Mouse (Mus musculus): ENCODE results near the gene Rsph9. TPM values are rescaled to one million over a fixed set of nuclear protein-coding genes. Genes with fewer than 3 reads are reported as not detected.

Rsph9 gene
- polyA plus RNA-seq (2015; fragmentation: Nextera tagmentation; extraction: Ambion mirVana) = 23.7 and 26.8 TPM in 2 replicates

GRCm38 (mm10) chr17:46143578-46144423 lies at the start of gene Rsph9:
Gene Rsph9 (minus strand): TSS chr17:46144216.
- ATAC-seq (ENCODE audit: low read depth) = peak; percentile 98
- H3K27ac ChIP-seq (ENCODE audit: low read length) = peak within 1 kb of the TSS; percentile 2; the same call in 1 of the 2 replicates
- H3K9ac ChIP-seq (ENCODE audit: low read length) = peak within 1 kb of the TSS; percentile 56
- H3K27me3 ChIP-seq (ENCODE audit: control insufficient read depth, insufficient read depth, low read depth, low read length) = no peaks in the 10 kb centered on the region
- peak within 1 kb of the TSS; percentile 87 for H3K4me2 ChIP-seq (ENCODE audit: low read depth, low read length)
- H3K4me1 ChIP-seq (replicated peaks; ENCODE audit: control insufficient read depth, insufficient read depth, low read length) = peaks cover 5% of the 10 kb centered on the region
- no peaks in the 10 kb centered on the region for H3K9me3 ChIP-seq (ENCODE audit: control insufficient read depth, low read length)
- 5% methylated on average over 37 of the region's 37 CpGs for WGBS
- peak within 1 kb of the TSS; percentile 56 for H3K4me3 ChIP-seq (ENCODE audit: low read length)
- peaks cover 19% of the 10 kb centered on the region for H3K36me3 ChIP-seq (ENCODE audit: control insufficient read depth, insufficient read depth, low read length)

DNA sequence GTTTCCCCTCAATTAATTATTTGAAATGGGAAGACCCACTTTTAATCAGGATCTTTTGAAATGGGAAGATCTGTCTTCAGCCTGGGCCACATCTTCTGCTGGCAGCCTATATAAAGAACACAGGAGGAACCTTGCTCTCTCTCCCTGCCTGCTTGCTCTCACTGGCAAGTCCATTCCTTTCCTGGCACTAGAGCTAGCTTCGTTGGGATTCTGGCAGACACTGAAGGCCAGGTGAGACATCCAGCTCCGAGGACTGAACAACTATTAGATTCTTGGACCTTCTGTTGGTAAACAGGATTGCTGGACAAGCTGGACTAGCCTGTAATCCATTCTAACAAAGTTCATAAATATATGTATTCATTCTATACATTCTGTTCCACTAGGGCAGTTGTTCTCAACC lies 44.8 kb upstream of the Rsph9 start:
- no peaks in the 10 kb centered on the region for H3K27me3 ChIP-seq (ENCODE audit: control insufficient read depth, insufficient read depth, low read depth, low read length)
- no peak overlapping the region for H3K9ac ChIP-seq (ENCODE audit: low read length)
- H3K4me1 ChIP-seq (replicated peaks; ENCODE audit: control insufficient read depth, insufficient read depth, low read length) = no peaks in the 10 kb centered on the region
- H3K4me2 ChIP-seq (ENCODE audit: low read depth, low read length) = no peak overlapping the region
- H3K4me3 ChIP-seq (ENCODE audit: low read length) = no peak overlapping the region
- H3K27ac ChIP-seq (ENCODE audit: low read length) = no peak overlapping the region
- WGBS = 90% methylated on average over 2 of the region's 2 CpGs
- H3K36me3 ChIP-seq (ENCODE audit: control insufficient read depth, insufficient read depth, low read length) = peaks cover 59% of the 10 kb centered on the region
- no peaks in the 10 kb centered on the region for H3K9me3 ChIP-seq (ENCODE audit: control insufficient read depth, low read length)
- no peak for ATAC-seq (ENCODE audit: low read depth)

GRCm38 (mm10) chr17:46182273-46182672 lies 38.3 kb upstream of the Rsph9 start:
- Histone ChIP-seq H3K9ac (ENCODE audit: low read length) (no peak overlapping the region), H3K4me3 (ENCODE audit: low read length) (no peak overlapping the region), H3K9me3 (ENCODE audit: control insufficient read depth, low read length) (no peaks in the 10 kb centered on the region), H3K27ac (ENCODE audit: low read length) (no peak overlapping the region), H3K36me3 (ENCODE audit: control insufficient read depth, insufficient read depth, low read length) (peaks cover 49% of the 10 kb centered on the region), H3K27me3 (ENCODE audit: control insufficient read depth, insufficient read depth, low read depth, low read length) (no peaks in the 10 kb centered on the region), H3K4me1 (replicated peaks; ENCODE audit: control insufficient read depth, insufficient read depth, low read length) (no peaks in the 10 kb centered on the region), H3K4me2 (ENCODE audit: low read depth, low read length) (no peak overlapping the region)
- 80% methylated on average over 4 of the region's 4 CpGs for WGBS
- ATAC-seq (ENCODE audit: low read depth) = no peak

- no peak for ATAC-seq (ENCODE audit: low read depth)
- no peaks in the 10 kb centered on the region for H3K27me3 ChIP-seq (ENCODE audit: control insufficient read depth, insufficient read depth, low read depth, low read length)
- H3K9ac ChIP-seq (ENCODE audit: low read length) = no peak overlapping the region
- H3K9me3 ChIP-seq (ENCODE audit: control insufficient read depth, low read length) = no peaks in the 10 kb centered on the region
- no peak overlapping the region for H3K27ac ChIP-seq (ENCODE audit: low read length)
- peaks cover 48% of the 10 kb centered on the region for H3K36me3 ChIP-seq (ENCODE audit: control insufficient read depth, insufficient read depth, low read length)
- no peaks in the 10 kb centered on the region for H3K4me1 ChIP-seq (replicated peaks; ENCODE audit: control insufficient read depth, insufficient read depth, low read length)
- WGBS = 64% methylated on average over 3 of the region's 3 CpGs
- H3K4me3 ChIP-seq (ENCODE audit: low read length) = no peak overlapping the region
- H3K4me2 ChIP-seq (ENCODE audit: low read depth, low read length) = no peak overlapping the region
These were observed 26.5 kb upstream of the Rsph9 start for GRCm38 (mm10) chr17:46170538-46170937.

DNA sequence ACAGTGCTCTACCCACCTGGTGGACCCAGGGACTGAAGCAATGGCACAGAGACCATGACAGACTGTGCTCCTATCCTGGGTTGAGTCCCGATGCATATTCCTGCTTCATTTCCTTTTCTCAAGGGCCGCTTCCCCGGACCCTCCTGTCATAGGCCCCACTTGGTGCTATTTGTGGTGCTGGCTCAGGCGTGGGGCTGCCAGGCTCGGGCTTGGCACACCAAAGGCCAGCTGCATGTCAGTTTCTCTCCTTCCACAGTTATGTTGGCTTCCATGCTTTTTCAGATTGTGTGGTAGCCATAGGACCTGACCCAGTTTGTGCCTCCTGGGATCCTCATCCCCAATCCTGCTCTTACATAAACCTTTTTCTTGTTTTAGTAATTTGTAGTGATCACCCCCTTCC lies 24.8 kb upstream of the Rsph9 start:
- Histone ChIP-seq H3K36me3 (ENCODE audit: control insufficient read depth, insufficient read depth, low read length) (peaks cover 59% of the 10 kb centered on the region), H3K4me3 (ENCODE audit: low read length) (no peak overlapping the region), H3K4me1 (replicated peaks; ENCODE audit: control insufficient read depth, insufficient read depth, low read length) (no peaks in the 10 kb centered on the region), H3K9ac (ENCODE audit: low read length) (no peak overlapping the region), H3K4me2 (ENCODE audit: low read depth, low read length) (no peak overlapping the region), H3K27me3 (ENCODE audit: control insufficient read depth, insufficient read depth, low read depth, low read length) (no peaks in the 10 kb centered on the region), H3K27ac (ENCODE audit: low read length) (no peak overlapping the region), H3K9me3 (ENCODE audit: control insufficient read depth, low read length) (no peaks in the 10 kb centered on the region)
- ATAC-seq (ENCODE audit: low read depth) = no peak
- 91% methylated on average over 5 of the region's 5 CpGs for WGBS

- Histone ChIP-seq H3K4me3 (ENCODE audit: low read length) (no peak overlapping the region), H3K4me1 (replicated peaks; ENCODE audit: control insufficient read depth, insufficient read depth, low read length) (no peaks in the 10 kb centered on the region; the same call in 1 of the 2 replicates), H3K27ac (ENCODE audit: low read length) (no peak overlapping the region), H3K9ac (ENCODE audit: low read length) (no peak overlapping the region), H3K27me3 (ENCODE audit: control insufficient read depth, insufficient read depth, low read depth, low read length) (no peaks in the 10 kb centered on the region), H3K9me3 (ENCODE audit: control insufficient read depth, low read length) (no peaks in the 10 kb centered on the region), H3K36me3 (ENCODE audit: control insufficient read depth, insufficient read depth, low read length) (peaks cover 59% of the 10 kb centered on the region), H3K4me2 (ENCODE audit: low read depth, low read length) (no peak overlapping the region)
- WGBS = 33% methylated on average over 5 of the region's 5 CpGs
- ATAC-seq (ENCODE audit: low read depth) = no peak
These were observed 24.3 kb upstream of the Rsph9 start for GRCm38 (mm10) chr17:46168318-46168717.

DNA sequence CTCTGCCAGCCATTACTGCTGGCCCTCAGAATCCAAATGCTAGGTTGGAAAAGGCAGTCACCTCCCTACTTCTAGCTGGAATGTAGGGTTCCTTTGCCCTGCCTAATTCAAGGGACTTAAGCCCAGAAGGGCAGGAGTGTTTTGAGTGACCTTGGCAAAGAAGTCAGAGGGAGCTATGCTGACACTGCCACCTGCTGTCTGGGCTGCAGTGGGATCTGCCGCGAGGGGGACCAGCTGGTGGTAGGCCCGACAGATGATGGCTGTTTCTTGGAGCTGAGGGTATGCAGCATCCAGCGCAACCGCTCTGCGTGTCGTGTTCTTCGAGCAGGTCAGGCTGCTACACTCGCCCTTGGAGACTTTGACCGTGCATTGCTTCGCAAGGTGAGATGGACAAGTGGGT lies 23.0 kb upstream of the Rsph9 start:
- no peak for ATAC-seq (ENCODE audit: low read depth)
- H3K9me3 ChIP-seq (ENCODE audit: control insufficient read depth, low read length) = no peaks in the 10 kb centered on the region
- H3K4me2 ChIP-seq (ENCODE audit: low read depth, low read length) = no peak overlapping the region
- H3K27ac ChIP-seq (ENCODE audit: low read length) = no peak overlapping the region
- H3K4me3 ChIP-seq (ENCODE audit: low read length) = no peak overlapping the region
- peaks cover 13% of the 10 kb centered on the region for H3K4me1 ChIP-seq (replicated peaks; ENCODE audit: control insufficient read depth, insufficient read depth, low read length)
- WGBS = 77% methylated on average over 11 of the region's 11 CpGs
- no peaks in the 10 kb centered on the region for H3K27me3 ChIP-seq (ENCODE audit: control insufficient read depth, insufficient read depth, low read depth, low read length)
- H3K36me3 ChIP-seq (ENCODE audit: control insufficient read depth, insufficient read depth, low read length) = peaks cover 52% of the 10 kb centered on the region
- H3K9ac ChIP-seq (ENCODE audit: low read length) = no peak overlapping the region

GRCm38 (mm10) chr17:46166270-46166669 lies 22.3 kb upstream of the Rsph9 start:
- Histone ChIP-seq H3K27me3 (ENCODE audit: control insufficient read depth, insufficient read depth, low read depth, low read length) (no peaks in the 10 kb centered on the region), H3K9me3 (ENCODE audit: control insufficient read depth, low read length) (no peaks in the 10 kb centered on the region), H3K4me2 (ENCODE audit: low read depth, low read length) (no peak overlapping the region), H3K27ac (ENCODE audit: low read length) (no peak overlapping the region), H3K4me1 (replicated peaks; ENCODE audit: control insufficient read depth, insufficient read depth, low read length) (peaks cover 17% of the 10 kb centered on the region), H3K9ac (ENCODE audit: low read length) (no peak overlapping the region), H3K4me3 (ENCODE audit: low read length) (no peak overlapping the region), H3K36me3 (ENCODE audit: control insufficient read depth, insufficient read depth, low read length) (peaks cover 51% of the 10 kb centered on the region)
- ATAC-seq (ENCODE audit: low read depth) = no peak
- 76% methylated on average over 5 of the region's 5 CpGs for WGBS

- 87% methylated on average over 12 of the region's 12 CpGs for WGBS
- no peaks in the 10 kb centered on the region for H3K9me3 ChIP-seq (ENCODE audit: control insufficient read depth, low read length)
- H3K4me3 ChIP-seq (ENCODE audit: low read length) = no peak overlapping the region
- peaks cover 17% of the 10 kb centered on the region for H3K4me1 ChIP-seq (replicated peaks; ENCODE audit: control insufficient read depth, insufficient read depth, low read length)
- H3K27ac ChIP-seq (ENCODE audit: low read length) = no peak overlapping the region
- no peak overlapping the region for H3K9ac ChIP-seq (ENCODE audit: low read length)
- H3K27me3 ChIP-seq (ENCODE audit: control insufficient read depth, insufficient read depth, low read depth, low read length) = no peaks in the 10 kb centered on the region
- H3K36me3 ChIP-seq (ENCODE audit: control insufficient read depth, insufficient read depth, low read length) = peaks cover 48% of the 10 kb centered on the region
- no peak overlapping the region for H3K4me2 ChIP-seq (ENCODE audit: low read depth, low read length)
- no peak for ATAC-seq (ENCODE audit: low read depth)
These were observed 21.4 kb upstream of the Rsph9 start for GRCm38 (mm10) chr17:46165460-46165859.
